Mouse (Mus musculus): ENCODE results near the gene Susd5. TPM values are rescaled to one million over a fixed set of nuclear protein-coding genes. Genes with fewer than 3 reads are reported as not detected.
A peak's percentile ranks its signal among the peaks of the same experiment; 100 is the strongest.

Gene Susd5
- polyA plus RNA-seq, 2 experiments: 15.7 to 29.8 TPM

DNA sequence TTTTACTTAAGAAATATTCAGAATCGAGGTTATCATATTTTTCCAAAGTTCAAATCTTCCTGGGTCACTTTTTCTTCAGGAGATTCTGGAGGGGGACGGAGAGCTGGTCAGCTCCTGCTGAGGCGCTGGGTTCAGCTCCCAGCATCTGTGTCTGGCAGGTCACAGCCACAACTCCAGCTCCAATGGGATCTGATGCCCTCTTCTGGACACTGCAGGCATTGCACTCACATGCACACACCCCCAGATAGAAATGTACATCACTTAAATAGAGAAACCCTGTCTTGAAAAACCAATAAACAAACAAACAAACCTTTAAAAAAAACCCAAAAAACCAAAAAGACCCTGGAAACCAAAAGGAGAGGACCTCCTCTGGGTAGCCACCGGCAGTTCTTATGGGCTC, 41.2 kb upstream of the Susd5 start:
- Histone ChIP-seq H3K4me1 (ENCODE audit: control insufficient read depth, insufficient read depth, low read length) (no peaks in the 10 kb centered on the region), H3K27ac (replicated peaks; ENCODE audit: low read depth, low read length) (no peak overlapping the region), H3K27me3 (ENCODE audit: control insufficient read depth, insufficient read depth, low read length) (no peaks in the 10 kb centered on the region), H3K4me3 (replicated peaks; ENCODE audit: low read length) (no peak overlapping the region), H3K9me3 (ENCODE audit: control insufficient read depth, low read length) (no peaks in the 10 kb centered on the region), H3K9ac (ENCODE audit: low read depth, low read length, severe bottlenecking) (no peak overlapping the region), H3K4me2 (replicated peaks; ENCODE audit: low read depth, low read length, severe bottlenecking) (no peak overlapping the region), H3K36me3 (ENCODE audit: control insufficient read depth, insufficient read depth, low read length) (no peaks in the 10 kb centered on the region)
- DNase-seq (ENCODE audit: low spot score) (no peak), ATAC-seq (ENCODE audit: low FRiP score, low read depth) (no peak)
- WGBS: 85% methylated on average over 4 of the region's 4 CpGs
- TF ChIP-seq POLR2A (IDR thresholded peaks at IDR 0.05; ENCODE audit: borderline replicate concordance, extremely low read depth, insufficient read depth, insufficient read length): no peak

DNA sequence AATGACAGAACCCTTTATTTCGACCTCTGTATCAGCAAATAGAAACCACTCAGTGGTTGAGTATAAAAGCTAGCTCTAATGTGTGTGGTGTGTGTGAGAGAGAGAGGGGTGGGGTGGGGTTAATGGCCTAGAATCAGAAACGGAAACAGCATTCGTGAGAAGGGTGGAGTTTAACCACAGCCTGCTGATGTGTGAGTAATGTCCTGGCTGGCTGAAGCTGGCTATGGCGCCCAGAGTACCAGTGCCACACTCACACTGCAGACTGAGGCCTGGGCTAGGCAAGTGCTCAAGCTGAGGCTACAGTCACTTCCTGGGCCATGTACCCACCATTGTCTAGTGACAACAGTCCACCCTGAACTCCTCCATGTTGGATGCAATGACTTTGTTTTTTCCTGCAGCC, 40.5 kb upstream of the Susd5 start:
- H3K27ac ChIP-seq (replicated peaks; ENCODE audit: low read depth, low read length): no peak overlapping the region
- no peaks in the 10 kb centered on the region for H3K27me3 ChIP-seq (ENCODE audit: control insufficient read depth, insufficient read depth, low read length)
- no peaks in the 10 kb centered on the region for H3K36me3 ChIP-seq (ENCODE audit: control insufficient read depth, insufficient read depth, low read length)
- H3K4me1 ChIP-seq (ENCODE audit: control insufficient read depth, insufficient read depth, low read length): no peaks in the 10 kb centered on the region
- no peak overlapping the region for H3K4me3 ChIP-seq (replicated peaks; ENCODE audit: low read length)
- ATAC-seq (ENCODE audit: low FRiP score, low read depth): no peak
- H3K9ac ChIP-seq (ENCODE audit: low read depth, low read length, severe bottlenecking): no peak overlapping the region
- no peak for DNase-seq (ENCODE audit: low spot score)
- H3K4me2 ChIP-seq (replicated peaks; ENCODE audit: low read depth, low read length, severe bottlenecking): no peak overlapping the region
- no peak for TF ChIP-seq POLR2A (IDR thresholded peaks at IDR 0.05; ENCODE audit: borderline replicate concordance, extremely low read depth, insufficient read depth, insufficient read length)
- 72% methylated on average over 4 of the region's 4 CpGs for WGBS
- no peaks in the 10 kb centered on the region for H3K9me3 ChIP-seq (ENCODE audit: control insufficient read depth, low read length)

GRCm38 (mm10) chr9:114019012-114019762, 37.8 kb upstream of the Susd5 start:
- ATAC-seq (ENCODE audit: low FRiP score, low read depth) (no peak), DNase-seq (ENCODE audit: low spot score) (no peak)
- TF ChIP-seq POLR2A (IDR thresholded peaks at IDR 0.05; ENCODE audit: borderline replicate concordance, extremely low read depth, insufficient read depth, insufficient read length): no peak
- Histone ChIP-seq H3K9ac (ENCODE audit: low read depth, low read length, severe bottlenecking) (no peak overlapping the region), H3K4me2 (replicated peaks; ENCODE audit: low read depth, low read length, severe bottlenecking) (no peak overlapping the region), H3K4me3 (replicated peaks; ENCODE audit: low read length) (no peak overlapping the region), H3K36me3 (ENCODE audit: control insufficient read depth, insufficient read depth, low read length) (no peaks in the 10 kb centered on the region), H3K9me3 (ENCODE audit: control insufficient read depth, low read length) (no peaks in the 10 kb centered on the region), H3K4me1 (ENCODE audit: control insufficient read depth, insufficient read depth, low read length) (no peaks in the 10 kb centered on the region), H3K27ac (replicated peaks; ENCODE audit: low read depth, low read length) (no peak overlapping the region), H3K27me3 (ENCODE audit: control insufficient read depth, insufficient read depth, low read length) (0 out of 2 replicates have a peak, but pooled peaks cover 4% of the 10 kb centered on the region)
- 92% methylated on average over 7 of the region's 7 CpGs for WGBS

- ATAC-seq (ENCODE audit: low FRiP score, low read depth) (no peak), DNase-seq (ENCODE audit: low spot score) (no peak)
- H3K9ac ChIP-seq (ENCODE audit: low read depth, low read length, severe bottlenecking): no peak overlapping the region
- H3K27me3 ChIP-seq (ENCODE audit: control insufficient read depth, insufficient read depth, low read length): 0 out of 2 replicates have a peak, but pooled peaks cover 5% of the 10 kb centered on the region
- 42% methylated on average over 4 of the region's 4 CpGs for WGBS
- H3K4me1 ChIP-seq (ENCODE audit: control insufficient read depth, insufficient read depth, low read length): peaks cover 11% of the 10 kb centered on the region
- no peak overlapping the region for H3K4me2 ChIP-seq (replicated peaks; ENCODE audit: low read depth, low read length, severe bottlenecking)
- H3K4me3 ChIP-seq (replicated peaks; ENCODE audit: low read length): no peak overlapping the region
- no peak for TF ChIP-seq POLR2A (IDR thresholded peaks at IDR 0.05; ENCODE audit: borderline replicate concordance, extremely low read depth, insufficient read depth, insufficient read length)
- no peaks in the 10 kb centered on the region for H3K9me3 ChIP-seq (ENCODE audit: control insufficient read depth, low read length)
- H3K27ac ChIP-seq (replicated peaks; ENCODE audit: low read depth, low read length): no peak overlapping the region
- no peaks in the 10 kb centered on the region for H3K36me3 ChIP-seq (ENCODE audit: control insufficient read depth, insufficient read depth, low read length)
Observed at GRCm38 (mm10) chr9:114022141-114022540, 34.8 kb upstream of the Susd5 start.

- H3K36me3 ChIP-seq (ENCODE audit: control insufficient read depth, insufficient read depth, low read length): no peaks in the 10 kb centered on the region
- TF ChIP-seq POLR2A (IDR thresholded peaks at IDR 0.05; ENCODE audit: borderline replicate concordance, extremely low read depth, insufficient read depth, insufficient read length): no peak
- DNase-seq (ENCODE audit: low spot score) (no peak), ATAC-seq (ENCODE audit: low FRiP score, low read depth) (no peak)
- H3K4me3 ChIP-seq (replicated peaks; ENCODE audit: low read length): peak overlapping the region; percentile 61; the same call in 1 of the 2 replicates
- H3K9me3 ChIP-seq (ENCODE audit: control insufficient read depth, low read length): no peaks in the 10 kb centered on the region
- no peak overlapping the region for H3K27ac ChIP-seq (replicated peaks; ENCODE audit: low read depth, low read length)
- peak overlapping the region; percentile 99 for H3K4me2 ChIP-seq (replicated peaks; ENCODE audit: low read depth, low read length, severe bottlenecking)
- 0 out of 2 replicates have a peak, but pooled peaks cover 5% of the 10 kb centered on the region for H3K27me3 ChIP-seq (ENCODE audit: control insufficient read depth, insufficient read depth, low read length)
- H3K4me1 ChIP-seq (ENCODE audit: control insufficient read depth, insufficient read depth, low read length): peaks cover 11% of the 10 kb centered on the region
- WGBS: 10% methylated on average over 9 of the region's 9 CpGs
- no peak overlapping the region for H3K9ac ChIP-seq (ENCODE audit: low read depth, low read length, severe bottlenecking)
Observed at GRCm38 (mm10) chr9:114025182-114025581, 31.8 kb upstream of the Susd5 start.

Data from limb, embryonic 14.5 days (tissue).